Comparison of ENCODE assay signal across 20 mouse cellular contexts in genomic region chr16:37989796-37990195, GRCm38 (mm10).
DNase-seq lines count a peak whose midpoint lies in the region; ATAC-seq and TF ChIP-seq lines count a peak whose summit lies in the region.
"Had no signal": no experiment of that assay in that cellular context is flagged by ENCODE, and none has a peak within 500 bp of the region (broad histone marks: within the 10 kb centered on the region; RNA-seq: fewer than 3 reads in every experiment).

No protein-coding gene starts in this region.

- TF ChIP-seq CTCF in testis, adult 2 months (IDR thresholded peaks at IDR 0.05; ENCODE audit: control insufficient read depth, insufficient read depth, insufficient replicate concordance, low read depth, low read length), result no peak
- TF ChIP-seq CTCF in intestine, postnatal 0 days (IDR thresholded peaks at IDR 0.05; ENCODE audit: low read depth), result no peak

- H3K9ac ChIP-seq in intestine, embryonic 15.5 days, result no peak overlapping the region
- H3K9ac ChIP-seq in intestine, embryonic 16.5 days (ENCODE audit: low read depth, low read length), result no peak overlapping the region
- no peak overlapping the region for H3K9ac ChIP-seq in intestine, postnatal 0 days (ENCODE audit: low read depth, low read length)
- H3K9ac ChIP-seq: embryonic facial prominence, embryonic 13.5 days; lung, embryonic 15.5 days had no signal

- DNase-seq in testis, postnatal 10 days (ENCODE audit: low spot score), result no peak
- DNase-seq in left cerebral cortex, adult 18-20 months (ENCODE audit: low spot score in 2 of 2), result no peak
- no peak for DNase-seq in right cerebral cortex, postnatal 36 days (ENCODE audit: low spot score in 2 of 2)
- no peak for DNase-seq in thymus, adult 18-20 months
- DNase-seq: adrenal gland, adult 8-10 months; cerebellum, adult 2 months; gastrocnemius, adult 2 months; heart, adult 2 months; kidney, postnatal 10 days; layer of hippocampus, adult 9-11 months; liver; spleen, adult 18-20 months had no signal

- H3K4me1 ChIP-seq in intestine, embryonic 15.5 days (replicated peaks), result peaks cover 23% of the 10 kb centered on the region
- H3K4me1 ChIP-seq in intestine, embryonic 16.5 days (ENCODE audit: control insufficient read depth, insufficient read depth, low read length), result peaks cover 11% of the 10 kb centered on the region; the same call in 1 of the 2 replicates
- peaks cover 20% of the 10 kb centered on the region for H3K4me1 ChIP-seq in testis, adult 2 months (ENCODE audit: control insufficient read depth, insufficient read depth, low read length)
- no peaks in the 10 kb centered on the region for H3K4me1 ChIP-seq in intestine, postnatal 0 days (replicated peaks; ENCODE audit: control insufficient read depth, insufficient read depth, low read length)

- no peaks in the 10 kb centered on the region for H3K36me3 ChIP-seq in intestine, embryonic 15.5 days
- H3K36me3 ChIP-seq in intestine, embryonic 16.5 days (ENCODE audit: control insufficient read depth, insufficient read depth, low read length), result no peaks in the 10 kb centered on the region
- no peaks in the 10 kb centered on the region for H3K36me3 ChIP-seq in testis, adult 2 months (ENCODE audit: control insufficient read depth, insufficient read depth, low read length)
- H3K36me3 ChIP-seq in intestine, postnatal 0 days (ENCODE audit: control insufficient read depth, insufficient read depth), result no peaks in the 10 kb centered on the region
- H3K36me3 ChIP-seq: embryonic facial prominence, embryonic 13.5 days; G1E; lung, embryonic 15.5 days had no signal

- H3K4me3 ChIP-seq in intestine, embryonic 15.5 days (replicated peaks), result no peak overlapping the region
- H3K4me3 ChIP-seq in intestine, embryonic 16.5 days (ENCODE audit: low read length), result no peak overlapping the region
- peak overlapping the region; percentile 1; the same call in 1 of the 2 replicates for H3K4me3 ChIP-seq in testis, adult 2 months (ENCODE audit: control insufficient read depth, low read depth, low read length)
- H3K4me3 ChIP-seq in intestine, postnatal 0 days (ENCODE audit: low read depth, low read length), result no peak overlapping the region
- H3K4me3 ChIP-seq: embryonic facial prominence, embryonic 13.5 days; gastrocnemius, adult 2 months; heart, adult 2 months; lung, embryonic 15.5 days had no signal

- ATAC-seq in intestine, embryonic 15.5 days, result peak; percentile 44; the same call in 1 of the 2 replicates
- no peak; the same call in 1 of the 2 replicates for ATAC-seq in intestine, embryonic 16.5 days
- ATAC-seq in intestine, postnatal 0 days, result 0 out of 2 replicates have a peak, but pooled peaks have one; percentile 11
- ATAC-seq: inflammation-experienced regulatory T-cells, adult 6 months had no signal

- no peaks in the 10 kb centered on the region for H3K27me3 ChIP-seq in intestine, embryonic 15.5 days (replicated peaks)
- H3K27me3 ChIP-seq in intestine, embryonic 16.5 days (replicated peaks; ENCODE audit: control insufficient read depth, insufficient read depth, low read length), result no peaks in the 10 kb centered on the region
- H3K27me3 ChIP-seq in testis, adult 2 months (ENCODE audit: control insufficient read depth, insufficient read depth, low read length), result no peaks in the 10 kb centered on the region
- H3K27me3 ChIP-seq in intestine, postnatal 0 days (replicated peaks; ENCODE audit: control insufficient read depth, insufficient read depth, low read length), result no peaks in the 10 kb centered on the region
- H3K27me3 ChIP-seq: embryonic facial prominence, embryonic 13.5 days; lung, embryonic 15.5 days had no signal

- H3K9me3 ChIP-seq in intestine, embryonic 15.5 days, result no peaks in the 10 kb centered on the region
- H3K9me3 ChIP-seq in intestine, embryonic 16.5 days (ENCODE audit: control insufficient read depth, low read length), result no peaks in the 10 kb centered on the region
- H3K9me3 ChIP-seq in intestine, postnatal 0 days (ENCODE audit: control insufficient read depth), result no peaks in the 10 kb centered on the region
- H3K9me3 ChIP-seq: embryonic facial prominence, embryonic 13.5 days; G1E; lung, embryonic 15.5 days had no signal

- TF ChIP-seq POLR2A in testis, adult 2 months (IDR thresholded peaks at IDR 0.05; ENCODE audit: control insufficient read depth, low read depth, low read length), result no peak

- no peak overlapping the region for H3K4me2 ChIP-seq in intestine, embryonic 15.5 days (replicated peaks)
- no peak overlapping the region for H3K4me2 ChIP-seq in intestine, embryonic 16.5 days (ENCODE audit: low read depth, low read length)
- H3K4me2 ChIP-seq in intestine, postnatal 0 days (replicated peaks; ENCODE audit: low read depth), result no peak overlapping the region
- H3K4me2 ChIP-seq: embryonic facial prominence, embryonic 13.5 days; lung, embryonic 15.5 days had no signal

- H3K27ac ChIP-seq in intestine, embryonic 15.5 days, result no peak overlapping the region
- H3K27ac ChIP-seq in intestine, embryonic 16.5 days (ENCODE audit: low read length), result no peak overlapping the region
- H3K27ac ChIP-seq in testis, adult 2 months (ENCODE audit: control insufficient read depth, insufficient read depth, low read depth, low read length), result no peak overlapping the region
- no peak overlapping the region for H3K27ac ChIP-seq in intestine, postnatal 0 days (ENCODE audit: low read depth, low read length)
- H3K27ac ChIP-seq: embryonic facial prominence, embryonic 13.5 days; gastrocnemius, adult 2 months; heart, adult 2 months; lung, embryonic 15.5 days had no signal

- WGBS in intestine, embryonic 15.5 days, result 63% methylated on average over 3 of the region's 3 CpGs
- 51% methylated on average over 3 of the region's 3 CpGs for WGBS in intestine, embryonic 16.5 days
- WGBS in intestine, postnatal 0 days, result 39% methylated on average over 3 of the region's 3 CpGs
